Mouse (Mus musculus): ENCODE measurements at regions not wholly inside any gene's neighbourhood (a gene's known extent, or its start where the extent isn't known, plus 50 kb on each side); places are given as distances from the start of the nearest gene placed in this dataset.
"Not testable (repeated sequence)": the region's sequence is repeated elsewhere in the genome, so short reads cannot be mapped to it uniquely, and the experiment has no call there.

DNA sequence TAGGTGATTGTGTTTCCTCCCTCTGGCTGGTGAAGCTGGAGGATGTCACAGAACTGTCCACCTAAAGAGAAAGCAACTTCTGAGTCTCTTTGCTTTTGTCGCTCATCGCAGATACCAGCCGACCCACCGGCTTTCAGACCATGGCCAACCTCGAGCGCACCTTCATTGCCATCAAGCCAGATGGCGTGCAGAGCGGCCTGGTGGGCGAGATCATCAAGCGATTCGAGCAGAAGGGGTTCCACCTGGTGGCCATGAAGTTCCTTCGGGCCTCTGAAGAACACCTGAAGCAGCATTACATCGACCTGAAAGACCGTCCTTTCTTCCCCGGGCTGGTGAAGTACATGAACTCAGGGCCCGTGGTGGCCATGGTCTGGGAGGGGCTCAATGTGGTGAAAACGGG lies 131.7 kb downstream of the Nuak1 start:
- not testable (repeated sequence) for DNase-seq (ENCODE audit: low spot score in 2 of 2)

DNA sequence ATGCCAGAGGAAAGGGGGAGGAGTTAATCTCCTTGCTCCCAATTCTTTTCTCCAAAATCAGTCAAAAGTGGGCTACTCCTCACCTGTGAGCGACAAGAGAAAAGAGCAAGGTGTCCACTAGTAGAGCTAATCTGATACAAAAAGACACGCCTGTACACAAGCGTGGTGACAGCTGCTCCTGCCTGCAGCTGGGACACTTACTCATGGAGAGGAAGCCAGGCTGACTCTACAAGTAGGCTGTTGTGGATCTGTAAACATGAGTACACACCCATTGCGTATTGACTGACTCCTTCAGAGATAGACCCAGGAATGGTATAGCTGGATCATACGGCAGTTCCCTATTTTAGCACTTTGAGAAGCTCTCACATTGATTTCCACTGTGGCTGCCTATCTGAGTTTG lies 129.7 kb downstream of the Nuak1 start:
- no peak for DNase-seq (ENCODE audit: low spot score in 2 of 2)

DNA sequence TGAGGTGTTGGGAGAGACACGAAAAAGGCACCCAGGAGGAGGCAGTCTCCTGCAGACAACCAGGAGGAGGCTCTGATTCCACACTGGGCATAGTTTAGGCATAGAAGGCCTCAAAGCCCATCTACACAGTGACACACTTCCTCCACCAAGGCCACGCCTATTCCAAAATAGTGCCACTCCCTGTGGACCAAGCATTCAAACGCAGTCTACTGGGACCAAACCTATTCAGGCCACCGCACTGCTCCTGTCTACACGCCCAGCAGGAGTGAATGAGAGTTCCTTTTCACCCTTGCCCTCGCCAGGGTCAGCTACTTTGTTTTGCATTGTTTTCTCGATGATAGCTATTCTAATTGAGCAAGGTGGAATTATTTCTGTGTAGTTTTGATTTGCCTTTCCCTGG lies 127.7 kb downstream of the Nuak1 start:
- DNase-seq (ENCODE audit: low spot score in 2 of 2): no peak

- DNase-seq (ENCODE audit: low spot score in 2 of 2): no peak
These were observed 123.5 kb downstream of the Nuak1 start for GRCm38 (mm10) chr10:84316857-84317256.

- no peak for DNase-seq (ENCODE audit: low spot score in 2 of 2)
These were observed 122.4 kb downstream of the Nuak1 start for GRCm38 (mm10) chr10:84317960-84318359.

Measured in layer of hippocampus, adult 18-20 months (tissue).